Mouse (Mus musculus) brain, adult 2 months (tissue): Measurements from ENCODE around the gene Zcwpw1.
"Not testable (repeated sequence)": the region's sequence is repeated elsewhere in the genome, so short reads cannot be mapped to it uniquely, and the experiment has no call there.

Source experiments
- DNase-seq: peaks from one replicate; pipeline ENCODE4 v3.0.0; 2011; ENCODE audit warnings: low read depth, low spot score

Zcwpw1 gene

DNA sequence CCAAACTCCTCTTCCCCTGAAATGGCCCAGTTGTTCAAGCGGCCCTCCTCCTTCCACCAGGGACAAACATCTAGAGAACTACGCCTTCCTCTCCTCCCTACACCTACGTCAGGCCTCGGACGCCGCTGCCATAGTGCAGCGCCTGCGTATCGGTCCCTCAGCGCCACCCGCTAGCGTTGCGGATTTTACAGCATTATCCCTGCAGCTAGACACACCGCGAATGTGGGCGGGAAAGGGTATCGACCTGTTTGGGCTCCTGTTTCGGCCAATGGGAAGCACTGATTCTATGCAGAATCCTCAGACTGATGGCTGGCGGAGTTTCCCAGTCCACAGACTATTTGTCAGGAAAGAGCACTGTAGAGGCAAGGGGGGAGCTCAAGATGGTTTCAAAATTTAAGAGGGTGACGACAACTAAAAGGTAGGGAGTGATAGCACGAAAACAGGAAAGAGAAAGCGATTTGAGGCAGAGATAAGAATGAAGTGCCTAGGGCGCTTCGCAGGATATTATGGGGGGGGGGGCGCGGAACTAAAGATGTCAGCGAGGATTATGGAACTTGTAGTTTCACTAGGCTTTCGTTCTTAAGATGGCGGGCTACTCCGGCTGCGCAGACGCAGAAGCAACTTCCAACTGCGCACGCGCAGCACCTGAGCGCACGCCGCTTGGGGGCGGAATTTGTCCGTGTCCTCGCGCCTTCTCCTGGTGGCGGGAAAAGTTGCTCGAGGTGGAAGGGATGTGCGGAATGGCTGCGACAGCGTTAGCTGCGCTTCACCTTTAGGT is at the start of gene Zcwpw1, which contains the start of gene Mepce:
TSS of gene Zcwpw1 (plus strand) at position 648 of the 778 bp plus-strand sequence.
TSS of gene Mepce (minus strand) at position 505 of the 778 bp plus-strand sequence.
- peak; percentile 99 for DNase-seq

DNA sequence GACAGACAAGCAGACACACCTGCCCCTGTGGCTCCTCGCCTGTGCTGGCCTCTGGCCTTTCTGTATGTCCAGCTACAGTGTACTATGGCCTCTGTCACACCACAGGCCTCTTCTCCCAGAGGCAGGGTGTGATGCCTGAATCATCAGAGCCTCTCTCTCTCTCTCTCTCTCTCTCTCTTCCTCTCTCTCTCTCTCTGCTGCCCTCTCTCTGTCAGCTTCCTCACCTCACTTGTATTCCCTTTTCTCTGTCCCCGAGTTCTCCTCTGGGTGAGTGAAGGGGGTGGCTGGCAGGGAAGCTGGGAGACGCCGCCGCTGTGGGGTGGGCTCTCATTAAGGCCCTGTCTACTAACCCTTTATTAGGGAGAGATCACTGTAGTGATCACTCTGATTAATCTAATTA is 49.1 kb upstream of the Zcwpw1 start:
- DNase-seq, result peak; percentile 82

- DNase-seq, result no peak
Observed at GRCm38 (mm10) chr5:137739471-137739870, 48.1 kb upstream of the Zcwpw1 start.

DNA sequence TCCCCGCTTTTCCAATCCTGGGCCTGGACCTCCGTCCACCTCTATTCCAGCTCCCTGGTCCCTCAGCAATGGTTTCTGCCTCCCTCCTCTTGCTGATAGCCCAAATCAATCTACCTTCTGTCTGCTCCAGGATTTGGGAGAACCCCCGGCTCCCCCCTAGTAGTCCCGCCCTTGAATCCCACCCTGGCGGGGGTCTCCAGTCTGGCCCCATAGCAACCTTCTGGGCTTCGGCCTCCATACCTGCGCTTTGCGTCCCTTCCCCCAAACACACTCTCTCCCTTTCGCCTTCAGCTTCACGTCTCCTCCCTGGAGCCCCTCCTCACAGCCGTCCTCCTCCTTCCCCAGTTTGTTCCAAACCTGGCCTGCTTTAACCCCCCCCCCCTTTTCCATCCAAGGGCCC is 47.1 kb upstream of the Zcwpw1 start:
- no peak for DNase-seq

DNA sequence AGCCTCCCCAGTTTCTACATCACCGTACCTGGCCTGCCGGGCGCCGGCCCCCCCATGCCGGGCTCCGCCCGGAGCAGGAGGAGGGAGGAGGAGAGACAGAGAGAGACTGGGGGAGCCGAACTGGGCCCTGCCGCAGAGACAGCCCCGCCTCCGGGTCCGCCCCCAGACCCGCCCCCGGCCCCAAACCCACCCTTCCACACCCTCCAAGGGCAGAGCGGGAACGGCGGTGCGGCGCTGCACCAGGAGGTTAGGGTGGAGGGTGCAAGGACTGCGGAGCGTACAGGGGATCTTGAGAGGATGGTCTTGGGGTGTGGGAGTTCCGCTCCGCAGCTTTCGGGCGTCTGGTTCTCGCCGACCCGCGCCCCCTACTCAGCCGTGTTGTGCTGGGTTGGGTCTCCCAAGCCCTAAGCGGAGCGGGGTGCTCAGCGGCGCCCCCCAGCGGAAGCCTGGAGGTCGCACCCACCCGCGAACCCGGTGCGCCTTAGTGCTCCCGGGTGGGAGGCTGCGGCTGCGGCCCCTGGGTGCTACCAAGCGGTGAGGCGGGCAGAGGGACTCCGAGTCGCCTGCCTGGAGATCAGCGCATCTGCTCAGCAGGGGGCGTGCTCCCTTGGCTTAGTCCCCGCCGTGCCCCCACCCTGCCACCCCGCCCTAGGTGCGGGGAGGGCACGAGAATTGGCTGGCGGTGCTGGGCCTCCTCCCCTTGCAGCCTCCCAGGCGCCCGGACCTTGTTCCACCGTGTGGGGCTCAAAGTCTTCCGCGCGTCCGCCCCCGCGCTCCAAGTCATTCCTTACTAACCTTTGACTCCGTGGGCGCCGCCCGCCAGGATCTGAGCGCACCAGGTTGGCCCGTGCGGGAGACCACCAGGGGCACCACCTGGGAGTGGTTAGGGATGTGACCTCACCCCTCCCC is 46.3 kb upstream of the Zcwpw1 start, which contains the start of gene Nyap1:
TSS of gene Nyap1 (minus strand) at position 585 of the 909 bp plus-strand sequence.
- peak; percentile 88 for DNase-seq

DNA sequence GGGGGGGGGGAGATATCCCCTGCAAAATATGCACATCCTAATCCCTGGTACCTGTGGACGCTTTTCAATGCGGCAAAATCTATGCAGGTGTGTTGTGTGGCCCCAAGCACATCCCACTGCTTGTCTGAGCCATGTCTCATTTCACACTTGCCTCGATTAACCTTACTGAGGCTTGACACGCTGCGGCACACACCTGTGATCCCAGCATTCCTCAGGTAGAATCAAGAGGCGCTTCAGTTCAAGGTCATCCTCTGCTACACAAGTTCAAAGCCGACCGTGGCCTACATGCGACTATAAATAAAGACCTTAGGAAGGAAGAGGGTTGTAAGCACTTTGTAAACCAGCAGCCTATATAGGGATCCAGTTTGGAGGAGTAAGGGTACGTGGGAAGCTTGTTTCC is 45.5 kb upstream of the Zcwpw1 start:
- no peak for DNase-seq

DNA sequence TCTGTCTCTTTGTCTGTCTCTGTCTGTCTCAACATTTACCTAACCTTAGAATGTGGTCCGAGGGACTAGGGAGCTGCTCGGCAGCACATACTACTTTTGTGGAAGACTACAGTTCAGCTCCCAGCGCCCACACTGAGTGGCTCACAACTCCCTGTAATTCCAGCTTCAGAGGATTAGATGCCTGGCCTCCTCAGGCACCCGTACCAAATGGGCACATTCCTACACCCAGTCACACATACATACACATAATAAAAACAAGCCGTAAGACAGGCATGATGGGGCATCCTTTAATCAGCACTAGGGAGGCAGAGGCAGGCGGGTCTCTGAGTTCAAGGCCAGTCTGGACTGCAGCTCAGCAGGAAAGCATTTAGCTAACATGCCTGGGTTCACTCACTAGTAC is 44.8 kb upstream of the Zcwpw1 start:
- no peak for DNase-seq

DNA sequence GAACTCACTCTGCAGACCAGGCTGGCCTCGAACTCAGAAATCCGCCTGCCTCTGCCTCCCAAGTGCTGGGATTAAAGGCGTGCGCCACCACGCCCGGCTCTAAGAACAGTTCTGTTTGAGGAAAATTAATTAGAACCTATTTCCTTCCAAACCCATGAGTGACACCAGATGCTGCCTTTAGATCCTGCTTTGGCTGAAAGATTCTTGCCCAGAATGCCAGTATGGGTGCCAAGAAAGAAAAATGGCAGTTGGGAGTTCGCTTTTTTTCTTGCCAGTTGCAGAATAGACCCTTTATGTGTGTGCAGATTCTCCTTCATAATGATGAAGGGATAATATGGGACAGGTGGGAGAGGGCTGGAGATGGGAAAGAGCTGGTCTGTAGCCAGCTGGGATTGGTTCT is 43.4 kb upstream of the Zcwpw1 start:
- no peak for DNase-seq

DNA sequence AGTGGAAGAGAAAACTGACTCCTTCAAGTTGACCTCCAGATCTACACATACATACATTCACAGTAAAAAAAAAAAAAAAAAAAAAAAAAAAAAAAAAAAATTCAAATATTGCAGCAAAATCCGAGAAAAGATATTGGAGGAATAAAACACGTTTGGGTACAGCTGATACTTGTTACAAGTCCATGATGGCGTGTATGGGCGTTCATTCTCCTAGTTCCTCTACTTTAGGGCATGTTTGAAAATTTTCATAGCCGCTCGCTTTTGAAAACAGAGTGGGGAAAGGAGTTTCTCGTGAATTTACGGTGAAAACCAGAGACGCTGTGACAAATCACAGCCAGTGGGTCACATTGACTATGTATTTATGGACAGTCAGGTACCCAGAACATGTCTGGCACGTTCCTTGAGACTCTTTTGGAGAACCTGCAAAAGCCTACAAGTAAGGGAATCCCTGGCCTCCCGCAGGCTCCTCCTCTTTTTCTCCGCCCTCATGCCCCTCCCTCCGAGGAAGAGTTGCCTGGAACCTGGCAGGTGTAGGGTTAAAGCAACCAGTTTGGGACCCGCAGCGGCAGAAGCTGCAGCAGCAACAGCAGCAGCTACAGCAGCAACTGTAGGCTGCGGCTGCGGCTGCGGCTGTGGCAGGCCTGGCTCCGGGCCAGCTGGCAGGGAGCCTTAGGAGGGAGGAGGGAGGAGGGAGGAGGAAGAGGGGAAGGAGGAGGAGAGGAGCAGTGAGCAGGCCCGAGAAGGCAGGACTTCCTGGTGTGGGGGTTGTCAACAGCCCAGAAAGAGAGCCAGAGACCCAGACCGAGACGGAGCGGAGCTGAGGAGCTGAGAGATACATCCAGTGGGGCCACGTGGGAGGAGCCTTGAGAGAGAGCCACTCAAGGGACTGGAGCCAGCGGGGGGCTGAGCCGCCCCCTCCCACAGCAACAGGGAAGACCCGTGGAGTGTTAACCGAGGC is 42.1 kb upstream of the Zcwpw1 start, which contains the start of gene Tsc22d4:
TSS of gene Tsc22d4 (plus strand) at position 517 of the 958 bp plus-strand sequence.
- DNase-seq, result peak; percentile 94

- peak; percentile 56 for DNase-seq
Observed at GRCm38 (mm10) chr5:137746282-137746850, 41.2 kb upstream of the Zcwpw1 start.

- DNase-seq, result no peak
Observed at GRCm38 (mm10) chr5:137746851-137747325, 40.7 kb upstream of the Zcwpw1 start.

DNA sequence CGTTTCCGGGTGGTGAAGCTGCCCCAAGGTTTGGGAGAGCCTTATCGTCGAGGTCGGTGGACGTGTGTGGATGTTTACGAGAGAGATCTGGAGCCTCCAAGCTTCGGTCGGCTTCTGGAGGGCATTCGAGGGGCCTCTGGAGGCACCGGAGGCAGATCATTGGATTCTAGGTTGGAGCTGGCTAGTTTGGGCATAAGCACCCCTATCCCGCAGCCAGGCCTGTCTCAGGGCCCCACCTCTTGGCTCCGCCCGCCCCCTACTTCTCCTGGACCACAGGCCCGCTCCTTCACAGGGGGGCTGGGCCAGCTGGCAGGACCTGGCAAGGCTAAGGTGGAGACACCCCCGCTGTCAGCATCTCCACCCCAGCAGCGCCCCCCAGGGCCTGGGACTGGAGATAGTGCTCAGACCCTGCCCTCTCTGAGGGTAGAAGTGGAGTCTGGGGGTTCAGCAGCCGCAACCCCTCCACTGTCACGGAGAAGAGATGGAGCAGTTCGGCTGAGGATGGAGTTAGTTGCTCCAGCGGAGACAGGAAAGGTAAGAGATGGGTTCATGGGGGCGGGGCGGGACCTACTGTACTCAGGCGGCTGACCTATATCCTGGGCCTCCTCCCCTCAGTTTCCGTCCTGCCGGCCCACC is 40.2 kb upstream of the Zcwpw1 start:
- peak; percentile 71 for DNase-seq

- DNase-seq, result peak; percentile 43
Observed at GRCm38 (mm10) chr5:137748130-137748770, 39.3 kb upstream of the Zcwpw1 start.

GRCm38 (mm10) chr5:137749196-137749836 is 38.3 kb upstream of the Zcwpw1 start:
- DNase-seq, result no peak

- DNase-seq, result not testable (repeated sequence)
Observed at GRCm38 (mm10) chr5:137750212-137750611, 37.4 kb upstream of the Zcwpw1 start.

DNA sequence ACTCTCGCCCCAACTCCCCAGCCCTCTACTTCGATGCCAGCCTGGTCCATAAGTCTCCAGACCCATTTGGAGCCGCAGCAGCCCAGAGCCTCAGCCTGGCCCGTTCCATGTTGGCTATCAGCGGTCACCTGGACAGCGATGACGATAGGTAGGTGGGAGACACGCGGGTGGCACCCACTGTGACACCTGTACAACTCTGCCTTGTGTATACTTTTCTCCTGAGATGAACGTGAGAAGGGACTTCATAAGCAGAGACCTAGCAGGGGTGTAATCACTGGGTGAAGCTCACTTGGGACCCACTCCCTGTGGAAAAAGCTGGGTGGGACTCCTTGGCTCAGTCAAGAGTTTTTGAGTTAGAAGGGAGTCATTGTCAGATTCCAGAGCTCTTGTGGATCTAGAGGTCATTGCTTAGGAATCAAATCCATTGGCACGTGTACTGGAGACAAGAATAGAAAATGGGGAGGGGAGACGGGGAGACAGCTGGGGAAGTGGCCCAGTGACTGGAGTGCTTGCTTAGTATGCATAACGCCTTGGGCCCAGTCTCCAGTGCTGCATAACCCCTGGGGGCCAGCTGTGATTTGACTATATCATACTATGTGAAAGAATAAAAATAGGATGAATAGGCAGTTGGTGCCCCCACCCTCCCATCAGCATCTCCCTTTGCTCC is 36.2 kb upstream of the Zcwpw1 start:
- no peak for DNase-seq

- no peak for DNase-seq
Observed at GRCm38 (mm10) chr5:137751988-137752387, 35.6 kb upstream of the Zcwpw1 start.

DNA sequence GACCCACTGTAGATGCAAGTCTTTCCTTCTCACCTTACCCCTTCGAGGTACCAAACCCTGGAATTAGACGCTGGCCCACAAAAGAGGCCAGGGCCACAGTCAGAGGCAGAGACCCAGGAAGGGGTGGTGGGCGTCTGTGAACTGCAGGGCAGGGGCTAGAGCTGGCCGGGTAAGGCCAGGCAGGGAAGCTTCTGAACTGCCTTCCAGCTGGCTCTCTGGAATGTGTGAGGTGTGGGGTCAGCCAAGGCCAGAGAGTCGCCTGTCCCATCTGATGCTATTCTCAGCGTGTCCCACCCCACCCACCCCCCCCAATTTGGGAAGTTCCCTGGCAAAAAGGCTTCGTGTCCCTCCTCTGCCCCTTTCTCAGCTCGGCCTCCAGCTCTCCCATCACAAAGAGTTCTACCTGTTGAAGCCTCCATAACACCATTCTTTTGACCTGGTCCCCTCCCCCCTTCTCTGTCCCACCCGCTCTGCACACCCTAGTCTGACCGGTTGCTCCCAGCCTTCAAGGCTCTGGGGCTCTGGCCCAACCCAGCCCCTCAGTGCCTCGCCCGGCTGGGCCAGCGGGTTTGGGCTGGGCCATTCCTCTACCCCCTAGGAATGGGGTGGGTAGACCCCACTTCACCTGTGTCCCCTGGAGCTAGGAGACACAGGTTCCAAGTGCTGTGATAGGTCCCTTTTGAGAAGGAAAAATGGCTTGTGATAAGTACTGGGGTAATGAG is 34.3 kb upstream of the Zcwpw1 start:
- DNase-seq, result no peak
